ENCODE assay signal across 18 mouse cellular contexts in the genomic region with DNA sequence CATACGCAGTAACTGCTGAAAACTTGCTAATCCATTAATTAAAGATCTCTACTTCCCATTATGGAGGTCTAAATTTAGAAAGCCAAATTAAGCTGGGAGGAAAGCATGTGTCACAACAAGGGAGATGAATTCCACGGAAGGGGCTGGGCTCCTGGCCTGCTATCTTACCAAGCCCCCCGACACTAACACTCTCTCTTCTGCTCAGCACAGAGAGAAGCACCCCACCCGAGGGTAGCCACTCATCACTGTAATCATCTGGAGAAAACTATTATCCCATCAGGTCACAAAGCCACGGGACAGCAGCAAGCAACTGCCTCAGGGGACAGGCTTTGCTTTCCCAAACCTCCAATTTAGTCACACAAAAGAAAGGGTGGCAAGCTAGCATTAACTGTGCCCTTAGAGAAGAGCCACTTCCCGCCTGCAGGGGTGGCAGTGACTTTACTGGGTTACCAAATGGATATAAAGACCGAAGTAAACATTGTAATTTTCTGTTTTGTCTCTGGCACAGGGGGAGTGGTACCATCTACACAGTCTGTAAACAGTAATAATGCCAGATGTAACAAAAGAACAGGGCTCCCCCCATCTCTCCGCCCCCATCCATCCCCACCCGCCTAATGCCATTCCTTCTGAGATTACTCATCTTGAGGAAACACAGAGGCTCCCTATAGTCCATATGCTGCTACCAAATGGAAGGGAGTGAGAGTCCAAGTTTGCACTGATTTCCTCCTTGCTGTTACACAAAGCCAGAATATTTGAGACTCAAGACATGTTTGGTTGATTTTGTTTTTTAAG.
A peak's percentile ranks its signal among the peaks of the same experiment; 100 is the strongest.
DNase-seq lines count a peak whose midpoint lies in the region; ATAC-seq and TF ChIP-seq lines count a peak whose summit lies in the region.
"Had no signal": no experiment of that assay in that cellular context is flagged by ENCODE, and none has a peak within 500 bp of the region (broad histone marks: within the 10 kb centered on the region; RNA-seq: fewer than 3 reads in every experiment).

No protein-coding gene starts in this region.

- H3K4me1 ChIP-seq in forebrain, embryonic 16.5 days (replicated peaks; ENCODE audit: control insufficient read depth, insufficient read depth, low read length), result peaks cover 11% of the 10 kb centered on the region; the same call in 1 of the 2 replicates
- H3K4me1 ChIP-seq: embryonic facial prominence, embryonic 15.5 days; hindbrain, embryonic 12.5 days had no signal

- 29% methylated on average over 9 of the region's 9 CpGs for WGBS in forebrain, embryonic 16.5 days

- no peaks in the 10 kb centered on the region for H3K36me3 ChIP-seq in forebrain, embryonic 16.5 days (ENCODE audit: control insufficient read depth, insufficient read depth)

- peak; percentile 85 for ATAC-seq in forebrain, embryonic 16.5 days
- ATAC-seq: activated CD4-positive, CD25-positive, alpha-beta regulatory T cell, adult 4 months; intestine, postnatal 0 days; lung, postnatal 0 days had no signal

- H3K9ac ChIP-seq in forebrain, embryonic 16.5 days (replicated peaks; ENCODE audit: low read depth, low read length), result no peak overlapping the region
- H3K9ac ChIP-seq: embryonic facial prominence, embryonic 15.5 days; heart, embryonic 13.5 days; hindbrain, embryonic 12.5 days; liver, embryonic 14.5 days had no signal

- H3K27me3 ChIP-seq in forebrain, embryonic 16.5 days (replicated peaks; ENCODE audit: control insufficient read depth, insufficient read depth, low read length), result no peaks in the 10 kb centered on the region
- H3K27me3 ChIP-seq: embryonic facial prominence, embryonic 15.5 days; heart, embryonic 13.5 days; hindbrain, embryonic 12.5 days had no signal

- no peaks in the 10 kb centered on the region for H3K9me3 ChIP-seq in forebrain, embryonic 16.5 days (ENCODE audit: control insufficient read depth, low read length)
- H3K9me3 ChIP-seq: embryonic facial prominence, embryonic 15.5 days; heart, embryonic 13.5 days; hindbrain, embryonic 12.5 days had no signal

- H3K4me2 ChIP-seq in forebrain, embryonic 16.5 days (ENCODE audit: low read length), result no peak overlapping the region
- H3K4me2 ChIP-seq: embryonic facial prominence, embryonic 15.5 days; heart, embryonic 13.5 days; hindbrain, embryonic 12.5 days had no signal

- H3K27ac ChIP-seq in layer of hippocampus, adult 2 months, result peak overlapping the region; percentile 78
- H3K27ac ChIP-seq in forebrain, embryonic 16.5 days (ENCODE audit: low read length), result peak overlapping the region; percentile 52
- H3K27ac ChIP-seq: embryonic facial prominence, embryonic 15.5 days; heart, embryonic 13.5 days; hindbrain, embryonic 12.5 days; kidney, postnatal 0 days; liver, embryonic 14.5 days; stomach, postnatal 0 days had no signal

- H3K4me3 ChIP-seq in layer of hippocampus, adult 2 months, result no peak overlapping the region
- H3K4me3 ChIP-seq in forebrain, embryonic 16.5 days (replicated peaks; ENCODE audit: low read length), result no peak overlapping the region
- H3K4me3 ChIP-seq: embryonic facial prominence, embryonic 15.5 days; heart, embryonic 13.5 days; hindbrain, embryonic 12.5 days had no signal

- peak; percentile 50 to 63 for DNase-seq in layer of hippocampus, adult 2 months (ENCODE audit: low spot score in 2 of 2)
- DNase-seq in layer of hippocampus, postnatal 10 days (ENCODE audit: low spot score in 2 of 2), result no peak
- peak; percentile 62 for DNase-seq in 3T3-L1 (ENCODE audit: low read depth, low spot score)
- peak; percentile 23 for DNase-seq in Muller cell, postnatal 12 days (ENCODE audit: inconsistent ontology term)
- DNase-seq in lung, postnatal 14 days, result no peak
- no peak for DNase-seq in adipocyte (ENCODE audit: low spot score)
- DNase-seq: adrenal gland, postnatal 36 days; thymus, postnatal 14 days had no signal

- TF ChIP-seq CTCF in layer of hippocampus, adult 2 months (conservative IDR thresholded peaks at IDR 0.05), result peak; percentile 48

Comparison
In these comparisons a context has a peak if more than half of its experiments do, and no peak if none do; other contexts are left out.
1. DNase-seq: peak in layer of hippocampus, adult 2 months (2 of 2), 3T3-L1 (single experiment) and Muller cell, postnatal 12 days (single experiment); none in layer of hippocampus, postnatal 10 days (0 of 2), lung, postnatal 14 days (single experiment) and adipocyte (single experiment).